Mouse (Mus musculus) layer of hippocampus, adult 11-12 months (tissue): ENCODE measurements around the gene Gm4791.

Experiments
- DNase-seq: peaks from one replicate; pipeline ENCODE4 v3.0.0; 2022; ENCODE audit warnings: low spot score

The Gm4791 gene

GRCm38 (mm10) chr9:46998338-46998791 lies at the start of gene Gm4791:
Gm4791 (plus strand) TSS chr9:46998741.
- no peak for DNase-seq

- peak; percentile 47 for DNase-seq
Observed at GRCm38 (mm10) chr9:46956286-46956685, 42.3 kb upstream of the Gm4791 start.

- DNase-seq, result peak; percentile 21
Observed at GRCm38 (mm10) chr9:46957420-46957950, 41.1 kb upstream of the Gm4791 start.

- peak; percentile 20 for DNase-seq
Observed at GRCm38 (mm10) chr9:46966028-46966427, 32.5 kb upstream of the Gm4791 start.

- DNase-seq, result no peak
Observed at GRCm38 (mm10) chr9:46968970-46969369, 29.6 kb upstream of the Gm4791 start.

GRCm38 (mm10) chr9:46969406-46969805 lies 29.1 kb upstream of the Gm4791 start:
- DNase-seq, result no peak

GRCm38 (mm10) chr9:46978806-46979205 lies 19.7 kb upstream of the Gm4791 start:
- no peak for DNase-seq

- DNase-seq, result no peak
Observed at GRCm38 (mm10) chr9:46980111-46980510, 18.4 kb upstream of the Gm4791 start.

- no peak for DNase-seq
Observed at GRCm38 (mm10) chr9:46983471-46983870, 15.1 kb upstream of the Gm4791 start.

GRCm38 (mm10) chr9:47041569-47041968 lies 43.0 kb downstream of the Gm4791 start:
- DNase-seq, result no peak
